Mouse (Mus musculus): ENCODE data around the gene Susd2. TPM values are rescaled to one million over a fixed set of nuclear protein-coding genes. Genes with fewer than 3 reads are reported as not detected.

Gene Susd2
- total and polyA plus RNA-seq, 3 experiments, result 1.3 to 4.3 (median 1.8) TPM

DNA sequence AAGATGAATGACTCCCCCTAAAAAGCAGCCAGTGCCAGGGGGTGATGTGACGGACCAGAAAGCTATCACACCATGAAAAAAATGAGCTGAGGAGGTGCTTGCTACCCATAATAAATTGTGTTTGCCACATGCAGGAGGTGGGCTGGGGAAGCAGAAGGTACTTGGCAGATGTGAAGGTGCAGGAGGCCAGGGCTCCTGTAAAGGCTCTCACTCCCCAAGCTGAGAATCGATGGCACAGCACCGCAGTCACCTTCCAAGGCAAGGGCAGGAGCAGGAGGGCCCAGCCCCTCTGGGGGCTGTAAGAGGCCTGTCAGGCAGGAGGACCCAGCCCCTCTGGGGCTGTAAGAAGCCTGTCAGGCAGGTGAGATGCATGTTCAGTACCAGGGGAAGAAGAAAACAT, 18.1 kb upstream of the Susd2 start:
- Histone ChIP-seq H3K27ac (no peak overlapping the region), H3K9ac (ENCODE audit: low read depth, low read length) (no peak overlapping the region), H3K4me1 (ENCODE audit: control insufficient read depth, insufficient read depth, low read length) (peaks cover 7% of the 10 kb centered on the region), H3K4me3 (no peak overlapping the region), H3K36me3 (ENCODE audit: control insufficient read depth, insufficient read depth, low read length) (no peaks in the 10 kb centered on the region), H3K27me3 (ENCODE audit: control insufficient read depth, insufficient read depth, low read length) (no peaks in the 10 kb centered on the region), H3K79me2 (replicated peaks; ENCODE audit: control insufficient read depth, insufficient read depth, low read length) (no peaks in the 10 kb centered on the region)
- TF ChIP-seq POLR2A (IDR thresholded peaks at IDR 0.05; ENCODE audit: insufficient read depth, low read depth, low read length) (no peak), CTCF (IDR thresholded peaks at IDR 0.05) (no peak), EP300 (IDR thresholded peaks at IDR 0.05; ENCODE audit: insufficient read depth, low read depth, low read length) (no peak)
- DNase-seq, result no peak
- intact Hi-C loops (cut with DNase I), result no loop called here
- WGBS, result 87% methylated on average over 3 of the region's 3 CpGs

DNA sequence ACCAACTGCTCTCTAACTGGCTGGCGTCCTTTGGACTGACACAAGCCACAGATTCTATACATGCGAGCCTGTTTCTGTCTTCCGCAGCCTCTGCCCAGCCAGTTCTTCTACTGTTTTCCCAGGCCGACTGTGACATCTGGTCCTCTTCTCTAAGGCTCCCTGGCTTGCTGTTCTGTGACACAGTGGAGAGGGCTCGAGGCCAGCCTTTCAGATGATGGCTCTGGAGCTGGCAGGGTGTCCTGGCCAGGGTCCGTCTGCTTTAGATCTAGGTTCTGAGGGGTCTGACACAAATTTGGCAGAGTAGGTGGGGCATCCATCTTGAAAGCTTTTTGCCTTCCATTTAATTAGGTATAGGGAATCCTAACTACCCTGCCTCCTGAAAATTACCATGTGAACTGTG, 17.6 kb upstream of the Susd2 start:
- intact Hi-C loops (cut with DNase I), result no loop called here
- TF ChIP-seq CTCF (IDR thresholded peaks at IDR 0.05) (no peak), EP300 (IDR thresholded peaks at IDR 0.05; ENCODE audit: insufficient read depth, low read depth, low read length) (no peak), POLR2A (IDR thresholded peaks at IDR 0.05; ENCODE audit: insufficient read depth, low read depth, low read length) (no peak)
- no peaks in the 10 kb centered on the region for H3K27me3 ChIP-seq (ENCODE audit: control insufficient read depth, insufficient read depth, low read length)
- no peak for DNase-seq
- H3K36me3 ChIP-seq (ENCODE audit: control insufficient read depth, insufficient read depth, low read length), result no peaks in the 10 kb centered on the region
- WGBS, result 75% methylated on average over 6 of the region's 6 CpGs
- peaks cover 2% of the 10 kb centered on the region for H3K4me1 ChIP-seq (ENCODE audit: control insufficient read depth, insufficient read depth, low read length)
- no peak overlapping the region for H3K27ac ChIP-seq
- no peaks in the 10 kb centered on the region for H3K79me2 ChIP-seq (replicated peaks; ENCODE audit: control insufficient read depth, insufficient read depth, low read length)
- no peak overlapping the region for H3K4me3 ChIP-seq
- no peak overlapping the region for H3K9ac ChIP-seq (ENCODE audit: low read depth, low read length)

GRCm38 (mm10) chr10:75657772-75658171, 14.0 kb upstream of the Susd2 start:
- WGBS, result 95% methylated on average over 7 of the region's 7 CpGs
- intact Hi-C loops (cut with DNase I), result no loop called here
- Histone ChIP-seq H3K9ac (ENCODE audit: low read depth, low read length) (no peak overlapping the region), H3K36me3 (ENCODE audit: control insufficient read depth, insufficient read depth, low read length) (no peaks in the 10 kb centered on the region), H3K27me3 (ENCODE audit: control insufficient read depth, insufficient read depth, low read length) (no peaks in the 10 kb centered on the region), H3K79me2 (replicated peaks; ENCODE audit: control insufficient read depth, insufficient read depth, low read length) (no peaks in the 10 kb centered on the region), H3K4me1 (ENCODE audit: control insufficient read depth, insufficient read depth, low read length) (no peaks in the 10 kb centered on the region), H3K4me3 (no peak overlapping the region), H3K27ac (no peak overlapping the region)
- TF ChIP-seq POLR2A (IDR thresholded peaks at IDR 0.05; ENCODE audit: insufficient read depth, low read depth, low read length) (no peak), CTCF (IDR thresholded peaks at IDR 0.05) (no peak), EP300 (IDR thresholded peaks at IDR 0.05; ENCODE audit: insufficient read depth, low read depth, low read length) (no peak)
- DNase-seq, result no peak

- DNase-seq, result no peak
- H3K79me2 ChIP-seq (replicated peaks; ENCODE audit: control insufficient read depth, insufficient read depth, low read length), result no peaks in the 10 kb centered on the region
- no peak overlapping the region for H3K9ac ChIP-seq (ENCODE audit: low read depth, low read length)
- no peak overlapping the region for H3K4me3 ChIP-seq
- no peaks in the 10 kb centered on the region for H3K27me3 ChIP-seq (ENCODE audit: control insufficient read depth, insufficient read depth, low read length)
- no peak for TF ChIP-seq EP300 (IDR thresholded peaks at IDR 0.05; ENCODE audit: insufficient read depth, low read depth, low read length)
- TF ChIP-seq POLR2A (IDR thresholded peaks at IDR 0.05; ENCODE audit: insufficient read depth, low read depth, low read length), result no peak
- TF ChIP-seq CTCF (IDR thresholded peaks at IDR 0.05), result no peak
- 93% methylated on average over 5 of the region's 5 CpGs for WGBS
- no peaks in the 10 kb centered on the region for H3K4me1 ChIP-seq (ENCODE audit: control insufficient read depth, insufficient read depth, low read length)
- H3K36me3 ChIP-seq (ENCODE audit: control insufficient read depth, insufficient read depth, low read length), result no peaks in the 10 kb centered on the region
- H3K27ac ChIP-seq, result no peak overlapping the region
- intact Hi-C loops (cut with DNase I), result no loop called here
Observed at GRCm38 (mm10) chr10:75657165-75657564, 13.4 kb upstream of the Susd2 start.

DNA sequence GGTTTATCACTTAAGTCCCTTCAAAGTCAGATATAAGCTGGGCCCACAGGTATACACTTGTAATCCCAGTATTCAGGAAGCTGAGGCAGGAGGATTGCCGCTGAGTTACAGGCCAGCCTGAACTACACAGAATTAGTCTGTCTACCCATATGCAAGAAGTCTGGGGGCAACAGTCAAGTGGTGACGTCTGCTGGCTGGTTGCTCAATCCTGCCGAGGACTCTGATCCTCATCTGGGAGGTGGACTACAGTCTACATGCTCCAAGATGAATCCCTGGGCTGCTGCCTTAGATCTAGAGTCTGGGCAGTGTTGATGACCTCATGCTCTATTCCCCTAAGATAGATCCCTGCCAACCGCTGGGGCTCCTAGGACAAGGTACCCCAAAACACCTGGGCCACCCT, 10.2 kb upstream of the Susd2 start:
- H3K4me1 ChIP-seq (ENCODE audit: control insufficient read depth, insufficient read depth, low read length), result no peaks in the 10 kb centered on the region
- no peaks in the 10 kb centered on the region for H3K36me3 ChIP-seq (ENCODE audit: control insufficient read depth, insufficient read depth, low read length)
- TF ChIP-seq CTCF (IDR thresholded peaks at IDR 0.05), result no peak
- no peak for TF ChIP-seq EP300 (IDR thresholded peaks at IDR 0.05; ENCODE audit: insufficient read depth, low read depth, low read length)
- no peak for TF ChIP-seq POLR2A (IDR thresholded peaks at IDR 0.05; ENCODE audit: insufficient read depth, low read depth, low read length)
- H3K27ac ChIP-seq, result no peak overlapping the region
- H3K79me2 ChIP-seq (replicated peaks; ENCODE audit: control insufficient read depth, insufficient read depth, low read length), result no peaks in the 10 kb centered on the region
- H3K4me3 ChIP-seq, result no peak overlapping the region
- intact Hi-C loops (cut with DNase I), result no loop called here
- DNase-seq, result no peak
- no peaks in the 10 kb centered on the region for H3K27me3 ChIP-seq (ENCODE audit: control insufficient read depth, insufficient read depth, low read length)
- WGBS, result 87% methylated on average over 4 of the region's 4 CpGs
- H3K9ac ChIP-seq (ENCODE audit: low read depth, low read length), result no peak overlapping the region

GRCm38 (mm10) chr10:75651381-75652068, 7.7 kb upstream of the Susd2 start:
- DNase-seq, result no peak
- no peak for TF ChIP-seq CTCF (IDR thresholded peaks at IDR 0.05)
- no peak for TF ChIP-seq EP300 (IDR thresholded peaks at IDR 0.05; ENCODE audit: insufficient read depth, low read depth, low read length)
- TF ChIP-seq POLR2A (IDR thresholded peaks at IDR 0.05; ENCODE audit: insufficient read depth, low read depth, low read length), result no peak
- no peaks in the 10 kb centered on the region for H3K79me2 ChIP-seq (replicated peaks; ENCODE audit: control insufficient read depth, insufficient read depth, low read length)
- H3K36me3 ChIP-seq (ENCODE audit: control insufficient read depth, insufficient read depth, low read length), result no peaks in the 10 kb centered on the region
- 95% methylated on average over 16 of the region's 16 CpGs for WGBS
- H3K27me3 ChIP-seq (ENCODE audit: control insufficient read depth, insufficient read depth, low read length), result no peaks in the 10 kb centered on the region
- no peak overlapping the region for H3K4me3 ChIP-seq
- no peak overlapping the region for H3K9ac ChIP-seq (ENCODE audit: low read depth, low read length)
- intact Hi-C loops (cut with DNase I), result no loop called here
- no peaks in the 10 kb centered on the region for H3K4me1 ChIP-seq (ENCODE audit: control insufficient read depth, insufficient read depth, low read length)
- no peak overlapping the region for H3K27ac ChIP-seq

Data from heart, adult 2 months (tissue).